Mouse (Mus musculus) cortical plate, adult 2 months (tissue): ENCODE measurements at regions not wholly inside any gene's neighbourhood (a gene's known extent, or its start where the extent isn't known, plus 50 kb on each side); places are given as distances from the start of the nearest gene placed in this dataset.

ENCODE experiments used
- CTCF ChIP-seq: fragments of 200-500 bp; IDR thresholded peaks from 2 replicates; pipeline ENCODE4 v1.5.1; 2011; ENCODE audit warnings: mild to moderate bottlenecking, control low read depth, low read length; ENCODE audit not compliant: insufficient read depth; ENCODE audit errors: extremely low read depth
- POLR2A ChIP-seq: fragments of 200-500 bp; IDR thresholded peaks from 2 replicates; pipeline ENCODE4 v1.6.1; 2011; ENCODE audit warnings: mild to moderate bottlenecking, low read length, control low read depth; ENCODE audit not compliant: insufficient read depth; ENCODE audit errors: extremely low read depth

DNA sequence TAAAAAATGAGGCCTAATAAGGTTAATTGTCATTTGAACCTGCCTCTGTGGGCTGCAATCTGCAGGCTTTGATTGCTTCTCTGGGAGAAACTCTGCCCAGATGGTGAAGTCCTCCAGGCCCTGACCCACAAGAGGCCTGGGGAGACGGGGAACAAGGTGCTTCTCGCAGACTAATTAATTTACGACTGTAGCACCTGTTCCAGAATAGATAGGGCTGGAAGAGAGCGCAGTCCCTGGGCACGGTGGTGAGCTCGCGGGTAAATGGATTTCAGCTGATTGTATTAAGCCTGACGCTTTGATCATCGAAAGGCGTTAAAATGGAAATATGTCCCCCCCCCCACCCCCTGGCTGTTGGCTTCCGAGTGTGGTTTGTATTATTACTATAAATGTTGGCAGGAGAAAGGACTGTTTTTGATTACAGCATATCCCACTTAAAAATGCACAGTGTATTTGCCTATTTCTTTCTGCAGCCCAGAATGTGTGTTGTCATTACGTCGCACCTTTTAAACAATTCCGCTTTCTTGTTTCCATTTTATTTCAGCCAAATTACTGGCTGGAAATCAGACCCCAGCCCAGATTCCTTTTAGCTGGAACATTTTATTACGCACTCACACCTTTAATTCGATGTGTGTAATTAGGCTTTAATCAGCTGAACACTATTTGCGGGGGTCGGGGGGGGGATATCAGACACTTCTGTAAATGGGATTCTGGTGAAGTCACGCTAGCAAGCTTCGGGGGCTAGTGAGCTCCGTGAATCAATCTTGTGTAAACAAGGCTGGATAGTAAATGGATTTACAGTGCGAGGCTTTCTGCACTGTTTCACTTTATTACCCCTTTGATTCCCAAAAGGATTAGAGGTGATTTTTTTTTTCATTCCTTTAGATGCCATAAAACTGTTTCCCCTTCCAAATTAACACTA is 250.1 kb upstream of the Dnajc19 start:
- TF ChIP-seq POLR2A (no peak), CTCF (no peak)
